Mouse (Mus musculus): ENCODE measurements around the gene Fkbp14.

Fkbp14 gene

DNA sequence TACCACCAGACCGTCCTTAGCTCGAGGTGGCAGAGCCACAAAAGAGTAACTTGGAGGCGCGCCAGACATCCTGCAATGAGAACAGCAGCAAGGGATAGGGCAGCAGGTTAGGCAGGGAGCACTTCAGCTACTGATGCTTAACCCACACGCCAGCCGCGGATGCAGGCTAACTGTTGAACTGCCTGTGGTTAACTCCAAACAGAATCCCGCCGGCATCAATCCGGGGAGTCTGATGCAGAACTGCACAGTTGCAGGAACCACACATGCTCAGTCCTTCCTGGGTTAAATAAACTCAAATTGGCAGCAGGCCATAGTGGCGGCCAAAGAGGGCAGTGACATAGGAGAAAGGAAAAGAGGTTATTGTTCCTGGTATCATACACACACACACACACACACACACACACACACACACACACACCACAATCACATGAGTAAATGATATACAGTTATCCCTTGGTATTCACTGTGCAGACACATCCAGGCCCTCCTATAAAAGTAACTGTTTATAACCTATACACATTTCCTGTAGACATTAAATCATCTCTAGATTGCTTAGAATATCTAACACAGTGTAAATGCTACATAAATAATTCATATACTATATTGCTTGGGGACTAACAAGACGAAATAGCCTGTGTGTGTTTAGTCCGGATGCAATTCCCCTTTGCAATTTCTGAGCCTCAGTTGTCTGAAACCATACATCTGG, 48.6 kb downstream of the Fkbp14 start:
- no peak for DNase-seq (ENCODE audit: extremely low spot score)

DNA sequence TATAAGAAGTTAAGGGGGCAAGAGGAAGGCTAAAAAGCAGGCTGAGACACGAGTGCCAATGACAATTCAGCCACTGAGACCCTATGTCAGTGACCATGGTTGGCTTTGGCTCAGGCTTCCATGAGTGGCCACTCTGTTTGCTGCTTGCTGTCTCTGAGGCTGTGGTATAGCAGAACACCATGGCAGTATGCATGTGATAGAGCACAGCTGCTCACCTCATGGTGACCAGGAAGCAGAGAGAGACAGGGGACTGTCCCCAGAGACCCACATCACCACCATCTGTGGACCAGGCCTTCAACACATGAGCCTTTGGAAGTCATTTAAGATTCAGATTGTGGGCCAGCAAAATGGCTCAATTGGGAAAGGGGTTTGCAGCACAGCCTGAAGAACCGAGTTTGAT, 53.5 kb downstream of the Fkbp14 start:
- no peak for DNase-seq (ENCODE audit: extremely low spot score)

DNA sequence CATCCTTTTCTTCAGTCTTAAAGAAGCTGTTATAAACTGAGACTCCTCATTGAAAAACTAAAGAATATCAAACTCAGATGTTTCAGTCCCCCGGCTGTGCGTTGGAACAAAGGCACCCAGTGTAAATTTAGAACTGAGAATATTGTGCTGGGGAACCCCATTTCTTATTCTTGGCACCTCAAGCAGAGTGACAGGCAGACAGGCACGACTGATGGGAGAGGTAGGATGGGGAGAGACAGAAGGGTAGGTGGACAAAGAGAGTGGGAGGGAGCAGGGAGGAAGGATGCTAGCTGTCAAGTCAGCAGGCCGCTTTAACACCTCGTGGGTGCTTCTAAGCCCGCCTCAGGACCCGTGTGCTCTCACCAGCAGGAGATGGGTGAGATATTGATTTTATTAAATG, 54.3 kb downstream of the Fkbp14 start:
- DNase-seq (ENCODE audit: extremely low spot score) = no peak

DNA sequence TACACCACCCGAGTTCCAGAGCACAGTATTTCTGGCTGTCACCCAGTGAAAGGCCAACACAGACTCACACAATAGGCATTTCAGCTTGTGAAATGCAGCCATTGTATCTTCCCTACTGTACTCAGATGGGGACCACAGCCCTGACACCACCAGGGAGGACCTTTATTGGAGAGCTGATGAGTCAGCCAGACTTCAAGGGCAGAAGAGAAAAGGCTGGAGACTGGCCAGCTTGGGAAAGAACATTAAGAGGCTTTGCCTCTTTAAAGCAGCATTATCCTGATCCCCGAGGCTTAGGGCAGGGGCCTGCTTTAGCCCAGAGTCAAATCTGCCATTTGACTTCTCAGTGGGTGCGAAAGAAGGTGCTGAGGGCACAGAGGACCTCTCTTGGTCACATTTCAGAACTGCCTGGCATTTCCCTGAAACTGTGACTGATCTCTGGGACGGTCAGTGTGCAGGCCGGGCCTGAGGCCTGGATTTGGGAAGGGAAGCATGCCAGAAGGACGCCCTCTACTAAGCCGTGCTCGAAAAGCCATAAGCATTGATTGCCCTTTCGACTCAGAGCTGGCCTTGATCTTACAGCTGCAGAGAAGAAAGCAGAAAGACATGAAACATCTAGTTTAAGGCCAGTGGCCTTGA, 56.7 kb downstream of the Fkbp14 start:
- no peak for DNase-seq (ENCODE audit: extremely low spot score)

DNA sequence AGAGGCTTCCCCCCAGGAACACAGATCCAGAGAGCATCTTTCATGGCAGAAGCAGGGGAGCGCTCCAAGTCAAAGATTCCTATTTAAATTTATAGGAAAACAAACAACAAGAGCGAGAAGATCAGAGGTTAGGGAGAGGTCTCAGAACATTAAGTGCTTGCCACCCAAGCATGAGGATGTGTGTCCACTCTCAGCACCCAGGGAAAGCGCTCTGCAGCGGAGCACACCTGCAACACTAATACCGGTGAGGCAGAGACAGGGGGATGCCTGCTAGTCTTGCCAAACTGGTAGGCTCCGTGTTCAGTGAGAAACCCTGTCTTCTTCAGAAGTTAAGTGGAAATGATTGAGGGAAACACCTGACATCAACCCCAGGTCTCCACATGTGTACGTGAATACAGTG, 57.7 kb downstream of the Fkbp14 start:
- DNase-seq (ENCODE audit: extremely low spot score) = no peak

DNA sequence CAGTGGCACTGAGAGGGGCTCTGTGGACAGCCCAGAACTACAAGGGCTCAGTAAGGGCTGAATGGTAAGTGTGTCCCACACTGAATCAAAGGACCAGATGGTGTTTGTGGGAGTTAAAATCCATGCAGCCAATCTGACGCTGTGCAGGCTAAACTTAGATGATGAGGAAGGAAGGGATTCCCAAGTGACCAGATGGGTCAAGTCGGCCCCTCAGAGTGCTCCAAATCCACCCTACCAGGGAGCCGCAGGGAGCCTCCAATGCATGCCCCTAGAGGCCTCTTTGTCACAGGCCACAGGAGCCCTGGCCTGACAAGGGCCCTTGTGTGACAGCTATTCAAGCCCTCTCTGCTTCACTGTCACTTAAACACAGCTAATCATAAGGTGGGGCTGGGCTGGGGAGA, 58.3 kb downstream of the Fkbp14 start:
- DNase-seq (ENCODE audit: extremely low spot score) = peak; percentile 24

DNA sequence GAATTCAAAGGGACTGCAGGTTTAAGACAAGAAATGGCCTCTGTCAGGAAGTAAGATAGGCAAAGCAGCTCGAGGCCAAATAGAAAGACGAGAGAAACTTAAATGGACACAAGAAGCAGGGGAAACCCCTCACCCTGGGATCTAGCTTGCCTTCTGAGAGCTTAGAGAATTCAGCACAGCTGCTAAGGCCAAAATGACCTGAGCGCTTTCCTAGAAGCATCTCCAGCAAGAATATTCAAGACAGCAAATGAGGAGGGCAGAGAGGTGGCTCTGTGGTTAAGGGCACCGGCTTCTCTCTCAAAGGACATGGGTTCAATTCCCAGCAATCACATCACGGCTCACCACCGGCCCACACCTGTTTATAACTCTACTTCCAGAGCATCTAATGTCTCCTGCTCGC, 60.1 kb downstream of the Fkbp14 start:
- DNase-seq (ENCODE audit: extremely low spot score) = no peak

DNA sequence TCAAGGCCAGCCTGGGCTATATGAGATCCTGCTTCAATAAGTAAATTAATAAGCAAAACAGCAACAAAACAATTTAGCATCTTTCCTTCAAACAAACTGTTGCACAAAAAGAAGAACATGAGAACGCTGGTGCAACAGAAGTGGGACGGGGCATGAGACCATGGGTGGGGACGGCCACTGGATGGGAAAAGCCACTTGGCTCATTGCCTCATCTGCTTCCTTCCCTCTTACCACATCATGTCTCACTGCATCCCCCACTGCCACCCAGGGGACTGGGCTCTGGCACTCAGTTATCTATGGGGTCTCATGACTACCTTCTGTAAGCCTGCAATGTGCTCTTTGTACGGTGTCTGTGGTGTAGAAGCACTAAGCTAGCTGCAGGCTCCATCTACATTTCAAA, 61.6 kb downstream of the Fkbp14 start:
- DNase-seq (ENCODE audit: extremely low spot score) = no peak

DNA sequence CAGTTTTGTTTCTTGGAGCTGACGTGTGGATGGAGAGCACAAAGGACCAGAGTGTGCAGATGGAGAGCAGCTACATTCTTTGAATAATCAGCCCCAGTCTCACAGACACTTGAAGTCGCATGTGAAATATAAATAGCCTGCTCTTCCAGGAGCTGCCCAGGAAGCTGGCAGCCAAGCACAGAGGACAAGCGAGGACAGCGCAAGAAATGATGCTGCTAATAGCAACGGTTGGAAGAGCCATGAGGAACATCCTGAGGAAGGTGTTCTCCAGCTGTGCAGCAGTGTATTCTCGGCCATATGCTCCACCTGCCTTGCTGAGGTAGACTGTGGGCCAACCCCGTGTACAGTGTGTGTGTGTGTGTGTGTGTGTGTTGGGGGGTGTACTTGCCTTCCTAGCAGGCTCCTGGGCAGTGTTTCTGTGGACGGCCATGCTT, 66.0 kb downstream of the Fkbp14 start:
- DNase-seq (ENCODE audit: extremely low spot score) = no peak

DNA sequence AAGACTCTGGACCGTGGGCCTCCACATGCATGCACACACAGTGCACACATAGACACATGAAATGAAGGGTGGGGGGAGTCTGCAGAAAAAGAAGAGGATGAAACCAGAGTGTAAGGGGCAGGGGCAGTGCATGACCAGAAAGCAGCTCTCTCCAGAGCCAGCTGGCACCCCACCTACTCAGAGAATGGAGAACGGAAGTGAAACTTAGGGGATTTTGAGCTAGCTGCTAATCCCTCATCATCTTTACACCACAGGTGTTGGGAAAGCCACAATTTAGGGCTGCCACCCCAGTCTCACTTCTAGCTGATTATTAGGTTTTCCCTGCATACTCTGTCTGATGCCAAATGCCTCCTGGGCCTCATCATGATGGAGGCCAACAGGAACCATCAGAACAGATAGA, 66.9 kb downstream of the Fkbp14 start:
- DNase-seq (ENCODE audit: extremely low spot score) = no peak

DNA sequence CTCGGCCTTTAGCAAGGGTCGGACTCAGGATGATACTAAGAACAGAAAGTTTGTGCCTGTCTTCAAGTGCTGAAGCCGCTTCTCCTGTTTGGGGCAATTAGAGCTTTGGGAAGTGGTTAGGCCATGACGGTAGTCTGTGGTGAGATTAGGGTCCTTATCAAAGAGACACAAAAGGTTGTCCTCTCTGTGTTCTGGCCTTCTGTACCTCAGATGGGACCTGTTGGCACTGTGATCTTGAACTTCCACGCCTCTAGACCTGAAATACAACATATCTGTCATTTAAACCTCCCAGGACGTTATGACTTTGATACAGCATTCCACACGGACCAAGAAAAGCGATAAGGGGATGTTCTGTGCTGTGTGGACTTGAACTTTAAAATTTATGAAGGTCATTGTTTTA, 68.4 kb downstream of the Fkbp14 start:
- DNase-seq (ENCODE audit: extremely low spot score) = no peak
